Mouse (Mus musculus): ENCODE data around the gene Ildr2. TPM values are rescaled to one million over a fixed set of nuclear protein-coding genes. Genes with fewer than 3 reads are reported as not detected.
A peak's percentile ranks its signal among the peaks of the same experiment; 100 is the strongest.

Ildr2 gene
- polyA plus RNA-seq (2015; fragmentation: Nextera tagmentation; extraction: Ambion mirVana) = 4.5 and 5.3 TPM in 2 replicates

GRCm38 (mm10) chr1:166253898-166254894, at the start of gene Ildr2:
Gene Ildr2, plus strand, starts transcription at chr1:166254139.
- peak within 1 kb of the TSS; percentile 32 for H3K27ac ChIP-seq
- peaks cover 34% of the 10 kb centered on the region for H3K4me1 ChIP-seq
- under 1% methylated on average over 44 of the region's 72 CpGs for WGBS
- ATAC-seq = peak; percentile 71
- no peaks in the 10 kb centered on the region for H3K36me3 ChIP-seq (ENCODE audit: poor library complexity, severe bottlenecking)
- peak within 1 kb of the TSS; percentile 61 for H3K4me3 ChIP-seq
- H3K9me3 ChIP-seq (replicated peaks) = no peaks in the 10 kb centered on the region
- no peaks in the 10 kb centered on the region for H3K27me3 ChIP-seq
- peak within 1 kb of the TSS; percentile 79 for H3K4me2 ChIP-seq
- H3K9ac ChIP-seq = peak within 1 kb of the TSS; percentile 75

- Histone ChIP-seq H3K27ac (no peak overlapping the region), H3K4me2 (no peak overlapping the region)
- WGBS = 23% methylated on average over 5 of the region's 5 CpGs
Measured at GRCm38 (mm10) chr1:166204171-166204570, 49.8 kb upstream of the Ildr2 start.

GRCm38 (mm10) chr1:166205159-166205558, 48.8 kb upstream of the Ildr2 start:
- Histone ChIP-seq H3K4me2 (no peak overlapping the region), H3K4me1 (no peaks in the 10 kb centered on the region), H3K9me3 (replicated peaks) (no peaks in the 10 kb centered on the region), H3K4me3 (no peak overlapping the region), H3K27me3 (no peaks in the 10 kb centered on the region), H3K9ac (no peak overlapping the region), H3K27ac (no peak overlapping the region), H3K36me3 (ENCODE audit: poor library complexity, severe bottlenecking) (no peaks in the 10 kb centered on the region)
- WGBS = 84% methylated on average over 3 of the region's 3 CpGs
- ATAC-seq = no peak

More at GRCm38 (mm10) chr1:166204171-166204570, 49.8 kb upstream of the Ildr2 start:
- H3K4me3 ChIP-seq = no peak overlapping the region
- H3K36me3 ChIP-seq (ENCODE audit: poor library complexity, severe bottlenecking) = no peaks in the 10 kb centered on the region
- no peaks in the 10 kb centered on the region for H3K9me3 ChIP-seq (replicated peaks)
- H3K9ac ChIP-seq = no peak overlapping the region
- H3K27me3 ChIP-seq = no peaks in the 10 kb centered on the region
- no peaks in the 10 kb centered on the region for H3K4me1 ChIP-seq
- ATAC-seq = no peak

- H3K4me3 ChIP-seq = no peak overlapping the region
- 91% methylated on average over 6 of the region's 6 CpGs for WGBS
Measured at GRCm38 (mm10) chr1:166209371-166209770, 44.6 kb upstream of the Ildr2 start.

GRCm38 (mm10) chr1:166214181-166214580, 39.8 kb upstream of the Ildr2 start:
- Histone ChIP-seq H3K9ac (no peak overlapping the region), H3K27ac (no peak overlapping the region), H3K4me1 (no peaks in the 10 kb centered on the region), H3K4me3 (no peak overlapping the region), H3K27me3 (no peaks in the 10 kb centered on the region), H3K9me3 (replicated peaks) (no peaks in the 10 kb centered on the region), H3K4me2 (no peak overlapping the region), H3K36me3 (ENCODE audit: poor library complexity, severe bottlenecking) (no peaks in the 10 kb centered on the region)
- 78% methylated on average over 4 of the region's 4 CpGs for WGBS
- no peak for ATAC-seq

More at GRCm38 (mm10) chr1:166209371-166209770, 44.6 kb upstream of the Ildr2 start:
- Histone ChIP-seq H3K27me3 (no peaks in the 10 kb centered on the region), H3K9me3 (replicated peaks) (no peaks in the 10 kb centered on the region), H3K27ac (no peak overlapping the region), H3K9ac (no peak overlapping the region), H3K4me1 (no peaks in the 10 kb centered on the region), H3K36me3 (ENCODE audit: poor library complexity, severe bottlenecking) (no peaks in the 10 kb centered on the region), H3K4me2 (no peak overlapping the region)
- ATAC-seq = no peak

- no peak within 1 kb of the TSS for H3K4me2 ChIP-seq
- no peaks in the 10 kb centered on the region for H3K27me3 ChIP-seq
- no peaks in the 10 kb centered on the region for H3K4me1 ChIP-seq
- H3K4me3 ChIP-seq = no peak within 1 kb of the TSS
- H3K27ac ChIP-seq = no peak within 1 kb of the TSS
- H3K36me3 ChIP-seq (ENCODE audit: poor library complexity, severe bottlenecking) = no peaks in the 10 kb centered on the region
- 91% methylated on average over 53 of the region's 53 CpGs for WGBS
- H3K9me3 ChIP-seq (replicated peaks) = peaks cover 10% of the 10 kb centered on the region
- H3K9ac ChIP-seq = no peak within 1 kb of the TSS
- no peak for ATAC-seq
Measured at GRCm38 (mm10) chr1:166238315-166238969, 15.5 kb upstream of the Ildr2 start, which contains the start of gene Mael. Gene Mael, minus strand, starts transcription at chr1:166238747.

- no peak overlapping the region for H3K27ac ChIP-seq
- 77% methylated on average over 6 of the region's 6 CpGs for WGBS
- H3K27me3 ChIP-seq = no peaks in the 10 kb centered on the region
- no peaks in the 10 kb centered on the region for H3K4me1 ChIP-seq
- ATAC-seq = no peak
- no peak overlapping the region for H3K9ac ChIP-seq
- no peak overlapping the region for H3K4me2 ChIP-seq
- no peaks in the 10 kb centered on the region for H3K9me3 ChIP-seq (replicated peaks)
- H3K4me3 ChIP-seq = no peak overlapping the region
- H3K36me3 ChIP-seq (ENCODE audit: poor library complexity, severe bottlenecking) = no peaks in the 10 kb centered on the region
Measured at GRCm38 (mm10) chr1:166244285-166244684, 9.7 kb upstream of the Ildr2 start.

GRCm38 (mm10) chr1:166255091-166255490, 1.2 kb downstream of the Ildr2 start:
- peak overlapping the region; percentile 61 for H3K4me3 ChIP-seq
- no peaks in the 10 kb centered on the region for H3K9me3 ChIP-seq (replicated peaks)
- peak overlapping the region; percentile 75 for H3K9ac ChIP-seq
- peak overlapping the region; percentile 32; the same call in 1 of the 2 replicates for H3K27ac ChIP-seq
- H3K4me2 ChIP-seq = peak overlapping the region; percentile 79
- no peak for ATAC-seq
- H3K27me3 ChIP-seq = no peaks in the 10 kb centered on the region
- WGBS = 6% methylated on average over 8 of the region's 8 CpGs
- H3K4me1 ChIP-seq = peaks cover 34% of the 10 kb centered on the region
- no peaks in the 10 kb centered on the region for H3K36me3 ChIP-seq (ENCODE audit: poor library complexity, severe bottlenecking)

- H3K27ac ChIP-seq = peak overlapping the region; percentile 32; the same call in 1 of the 2 replicates
- H3K4me3 ChIP-seq = peak overlapping the region; percentile 61
- H3K27me3 ChIP-seq = no peaks in the 10 kb centered on the region
- peaks cover 34% of the 10 kb centered on the region for H3K4me1 ChIP-seq
- peak overlapping the region; percentile 75 for H3K9ac ChIP-seq
- H3K4me2 ChIP-seq = peak overlapping the region; percentile 79
- H3K36me3 ChIP-seq (ENCODE audit: poor library complexity, severe bottlenecking) = no peaks in the 10 kb centered on the region
- H3K9me3 ChIP-seq (replicated peaks) = no peaks in the 10 kb centered on the region
- ATAC-seq = 0 out of 2 replicates have a peak, but pooled peaks have one; percentile 7
- WGBS = 6% methylated on average over 2 of the region's 2 CpGs
Measured at GRCm38 (mm10) chr1:166255651-166256050, 1.7 kb downstream of the Ildr2 start.

GRCm38 (mm10) chr1:166256302-166256701, 2.4 kb downstream of the Ildr2 start:
- H3K27me3 ChIP-seq = no peaks in the 10 kb centered on the region
- WGBS = 0% methylated on average over 6 of the region's 6 CpGs
- peak overlapping the region; percentile 75 for H3K9ac ChIP-seq
- peaks cover 34% of the 10 kb centered on the region for H3K4me1 ChIP-seq
- no peaks in the 10 kb centered on the region for H3K9me3 ChIP-seq (replicated peaks)
- H3K36me3 ChIP-seq (ENCODE audit: poor library complexity, severe bottlenecking) = no peaks in the 10 kb centered on the region
- peak overlapping the region; percentile 79 for H3K4me2 ChIP-seq
- peak overlapping the region; percentile 61 for H3K4me3 ChIP-seq
- ATAC-seq = peak; percentile 9; the same call in 1 of the 2 replicates
- no peak overlapping the region for H3K27ac ChIP-seq

GRCm38 (mm10) chr1:166256898-166257297, 3.0 kb downstream of the Ildr2 start:
- H3K27ac ChIP-seq = no peak overlapping the region
- peaks cover 34% of the 10 kb centered on the region for H3K4me1 ChIP-seq
- WGBS = 51% methylated on average over 4 of the region's 4 CpGs
- peak overlapping the region; percentile 79 for H3K4me2 ChIP-seq
- peak overlapping the region; percentile 61 for H3K4me3 ChIP-seq
- no peaks in the 10 kb centered on the region for H3K9me3 ChIP-seq (replicated peaks)
- H3K36me3 ChIP-seq (ENCODE audit: poor library complexity, severe bottlenecking) = 0 out of 2 replicates have a peak, but pooled peaks cover 3% of the 10 kb centered on the region
- no peaks in the 10 kb centered on the region for H3K27me3 ChIP-seq
- ATAC-seq = no peak
- H3K9ac ChIP-seq = peak overlapping the region; percentile 75

GRCm38 (mm10) chr1:166259526-166259925, 5.6 kb downstream of the Ildr2 start:
- 82% methylated on average over 6 of the region's 6 CpGs for WGBS
- H3K4me3 ChIP-seq = no peak overlapping the region
- no peaks in the 10 kb centered on the region for H3K27me3 ChIP-seq
- 0 out of 2 replicates have a peak, but pooled peaks cover 3% of the 10 kb centered on the region for H3K36me3 ChIP-seq (ENCODE audit: poor library complexity, severe bottlenecking)
- H3K27ac ChIP-seq = no peak overlapping the region
- H3K4me2 ChIP-seq = no peak overlapping the region
- H3K4me1 ChIP-seq = peaks cover 32% of the 10 kb centered on the region
- no peak for ATAC-seq
- no peaks in the 10 kb centered on the region for H3K9me3 ChIP-seq (replicated peaks)
- H3K9ac ChIP-seq = no peak overlapping the region
